Mouse (Mus musculus): ENCODE results near the gene Gm14419. TPM values are rescaled to one million over a fixed set of nuclear protein-coding genes. Genes with fewer than 3 reads are reported as not detected.
"Not testable (repeated sequence)": the region's sequence is repeated elsewhere in the genome, so short reads cannot be mapped to it uniquely, and the experiment has no call there.

Gene Gm14419
- total RNA-seq (2021), result 10 to 100 TPM; 13.8 to 15.2 TPM
- long read RNA-seq, experiment 1, partial matches to known transcripts, result 0 of 1 reads
- long read RNA-seq, experiment 1, other reads (novel, unspliced or antisense), result 1 of 1 reads
- long read RNA-seq, experiment 2, partial matches to known transcripts, result 0 of 5 reads
- long read RNA-seq, experiment 2, other reads (novel, unspliced or antisense), result 2 of 5 reads

- intact Hi-C loops (cut with DNase I; ENCODE audit: low total_unique reads); DNase-seq: not testable (repeated sequence)
Measured at GRCm38 (mm10) chr2:177000656-177001055, at the start of gene Gm14419. Gene Gm14419, plus strand, starts transcription at chr2:177000956.

Other genes with a start within 250 kb of the Gm14419 start
- gene Gm14295, start 202.3 kb upstream of the Gm14419 start, total RNA-seq (2021), result 1 to 10 TPM; 4.8 to 6.0 TPM
- not detected for gene Gm14408, start 169.8 kb upstream of the Gm14419 start, total RNA-seq (2021)
- 1 to 10 TPM; 1.6 to 2.7 TPM for gene Gm14296, start 73.1 kb upstream of the Gm14419 start, total RNA-seq (2021)
- gene Gm14401, start 73.4 kb downstream of the Gm14419 start, total RNA-seq (2021), result under 1 TPM in 1 of 2 experiments, not detected in 1; 0.42 TPM
- gene Gm14410, start 205.5 kb downstream of the Gm14419 start, total RNA-seq (2021), result 1 to 10 TPM; 5.9 to 6.6 TPM